Mouse (Mus musculus) hindbrain, embryonic 11.5 days (tissue): ENCODE data around the gene Scp2. TPM values are rescaled to one million over a fixed set of nuclear protein-coding genes. Genes with fewer than 3 reads are reported as not detected.

Experiments
- ATAC-seq: fragments of 200-750 bp; cut with Nextera tagmentation; 2 replicates; pipeline ENCODE4 v1.8.0; 2017; ENCODE audit warnings: mild to moderate bottlenecking, moderate TSS enrichment, moderate library complexity; ENCODE audit not compliant: low FRiP score
- DNase-seq: peaks from one replicate; pipeline ENCODE4 v3.0.0-alpha.2; 2015; ENCODE audit warnings: low spot score
- H3K27ac ChIP-seq: fragments of 300-500 bp; sonication (generic); 2 replicates; pipeline ENCODE4 v1.5.1; 2014; ENCODE audit warnings: mild to moderate bottlenecking, low read depth, low read length
- H3K27me3 ChIP-seq: fragments of 300-500 bp; sonication (generic); 2 replicates; pipeline ENCODE4 v1.6.1; 2014; ENCODE audit warnings: mild to moderate bottlenecking, low read length, moderate library complexity, mixed read lengths; ENCODE audit not compliant: control insufficient read depth, insufficient read depth
- H3K36me3 ChIP-seq: fragments of 300-500 bp; sonication (generic); 2 replicates; pipeline ENCODE4 v1.6.1; 2014; ENCODE audit warnings: mild to moderate bottlenecking, low read length, moderate library complexity, mixed read lengths; ENCODE audit not compliant: control insufficient read depth, insufficient read depth
- H3K4me1 ChIP-seq: fragments of 300-500 bp; sonication (generic); replicated peaks from 2 replicates; pipeline ENCODE4 v1.6.1; 2014; ENCODE audit warnings: low read length, mixed read lengths; ENCODE audit not compliant: control insufficient read depth, insufficient read depth
- H3K4me2 ChIP-seq: fragments of 300-500 bp; sonication (generic); replicated peaks from 2 replicates; pipeline ENCODE4 v1.6.1; 2014; ENCODE audit warnings: mild to moderate bottlenecking, low read depth, low read length
- H3K4me3 ChIP-seq: fragments of 300-500 bp; sonication (generic); 2 replicates; pipeline ENCODE4 v1.5.1; 2014; ENCODE audit warnings: low read depth, low read length
- H3K9ac ChIP-seq: fragments of 300-500 bp; sonication (generic); 2 replicates; pipeline ENCODE4 v1.6.1; 2014; ENCODE audit warnings: low read depth, low read length
- H3K9me3 ChIP-seq: fragments of 300-500 bp; sonication (generic); 2 replicates; pipeline ENCODE4 v1.6.1; 2016; ENCODE audit warnings: low read length; ENCODE audit not compliant: control insufficient read depth
- WGBS: fragments of 180-500 bp; shearing (Covaris S2); extraction: QIAGEN DNeasy Blood & Tissue Kit; methylation state at CpG from one replicate; pipeline ENCODE4 v1.1.7; 2014; 5-methylcytosine and 5-hydroxymethylcytosine counted together
- polyA plus RNA-seq: library from polyadenylated mRNA; unstranded; fragments of >200 nt; fragmentation: Nextera tagmentation; extraction: Ambion mirVana; gene quantifications from 2 replicates; pipeline ENCODE4 v1.2.1, GENCODE M21; 2014

Gene Scp2
- polyA plus RNA-seq, 1 experiment from 2014 or later: 207 TPM

GRCm38 (mm10) chr4:108045136-108046107 is 99.4 kb downstream of the Scp2 start:
- Histone ChIP-seq H3K9me3 (no peaks in the 10 kb centered on the region), H3K27ac (no peak overlapping the region), H3K36me3 (0 out of 2 replicates have a peak, but pooled peaks cover 2% of the 10 kb centered on the region), H3K9ac (no peak overlapping the region), H3K4me2 (no peak overlapping the region), H3K27me3 (no peaks in the 10 kb centered on the region), H3K4me1 (no peaks in the 10 kb centered on the region), H3K4me3 (no peak overlapping the region)
- DNase-seq (no peak), ATAC-seq (no peak)
- WGBS: 69% methylated on average over 19 of the region's 19 CpGs

GRCm38 (mm10) chr4:108037027-108037426 is 107.8 kb downstream of the Scp2 start:
- no peak overlapping the region for H3K4me3 ChIP-seq
- no peaks in the 10 kb centered on the region for H3K36me3 ChIP-seq
- H3K4me1 ChIP-seq: no peaks in the 10 kb centered on the region
- ATAC-seq (no peak), DNase-seq (no peak)
- H3K4me2 ChIP-seq: no peak overlapping the region
- WGBS: 85% methylated on average over 8 of the region's 8 CpGs
- H3K27ac ChIP-seq: no peak overlapping the region
- no peak overlapping the region for H3K9ac ChIP-seq
- H3K9me3 ChIP-seq: no peaks in the 10 kb centered on the region
- H3K27me3 ChIP-seq: peaks cover 14% of the 10 kb centered on the region

DNA sequence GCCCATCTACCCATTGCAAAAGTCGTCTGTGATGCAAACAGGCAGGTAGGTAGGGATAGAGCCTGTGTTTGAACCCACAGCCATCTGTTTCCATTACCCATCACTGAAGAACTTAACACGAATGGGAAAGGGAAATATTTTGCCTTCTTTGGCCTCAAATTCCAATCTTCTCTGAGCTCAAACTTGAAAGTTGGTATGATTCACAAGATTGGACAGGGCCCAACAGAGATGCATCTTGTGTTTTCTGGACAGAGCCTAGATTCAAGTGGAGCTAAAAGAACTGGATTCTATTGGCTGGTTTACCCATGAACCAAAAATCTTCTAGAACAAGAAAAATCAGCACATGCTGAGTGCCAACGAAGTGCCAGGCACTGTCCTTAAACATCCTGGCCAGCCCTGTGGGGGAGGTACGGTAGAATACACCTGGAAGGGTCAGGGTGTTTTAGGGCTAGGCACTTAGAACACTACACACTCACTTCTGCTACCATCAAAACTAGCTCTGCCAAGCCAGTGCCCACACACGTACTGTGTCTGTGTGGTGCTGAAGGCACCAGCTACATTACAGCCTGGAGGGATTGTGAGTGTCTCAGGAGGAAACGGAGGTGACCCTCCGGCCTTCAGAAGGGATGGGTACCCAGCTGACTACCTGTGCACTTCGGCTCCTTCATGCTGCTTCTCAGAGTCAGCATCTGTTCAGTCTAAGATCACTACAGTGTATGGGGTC is 111.6 kb downstream of the Scp2 start:
- H3K9ac ChIP-seq: no peak overlapping the region
- 80% methylated on average over 8 of the region's 8 CpGs for WGBS
- peaks cover 37% of the 10 kb centered on the region for H3K27me3 ChIP-seq
- no peaks in the 10 kb centered on the region for H3K36me3 ChIP-seq
- no peaks in the 10 kb centered on the region for H3K9me3 ChIP-seq
- H3K27ac ChIP-seq: no peak overlapping the region
- peaks cover 10% of the 10 kb centered on the region for H3K4me1 ChIP-seq
- H3K4me3 ChIP-seq: no peak overlapping the region
- H3K4me2 ChIP-seq: no peak overlapping the region
- ATAC-seq (no peak), DNase-seq (no peak)

- Histone ChIP-seq H3K4me1 (peaks cover 10% of the 10 kb centered on the region), H3K27me3 (peaks cover 37% of the 10 kb centered on the region), H3K27ac (no peak overlapping the region), H3K4me2 (peak overlapping the region; percentile 98), H3K9me3 (no peaks in the 10 kb centered on the region), H3K36me3 (no peaks in the 10 kb centered on the region), H3K9ac (no peak overlapping the region; the same call in 1 of the 2 replicates), H3K4me3 (peak overlapping the region; percentile 56)
- 40% methylated on average over 11 of the region's 11 CpGs for WGBS
- DNase-seq (no peak), ATAC-seq (no peak)
Measured at GRCm38 (mm10) chr4:108032352-108032849, 112.4 kb downstream of the Scp2 start.

GRCm38 (mm10) chr4:108031502-108032351 is 113.1 kb downstream of the Scp2 start:
- Histone ChIP-seq H3K9ac (peak overlapping the region; percentile 49), H3K4me1 (peaks cover 10% of the 10 kb centered on the region), H3K4me3 (peak overlapping the region; percentile 56), H3K36me3 (no peaks in the 10 kb centered on the region), H3K9me3 (no peaks in the 10 kb centered on the region), H3K27ac (no peak overlapping the region), H3K4me2 (peak overlapping the region; percentile 98), H3K27me3 (peaks cover 37% of the 10 kb centered on the region)
- ATAC-seq (peak; percentile 43; the same call in 1 of the 2 replicates), DNase-seq (peak; percentile 51)
- 2% methylated on average over 80 of the region's 86 CpGs for WGBS

DNA sequence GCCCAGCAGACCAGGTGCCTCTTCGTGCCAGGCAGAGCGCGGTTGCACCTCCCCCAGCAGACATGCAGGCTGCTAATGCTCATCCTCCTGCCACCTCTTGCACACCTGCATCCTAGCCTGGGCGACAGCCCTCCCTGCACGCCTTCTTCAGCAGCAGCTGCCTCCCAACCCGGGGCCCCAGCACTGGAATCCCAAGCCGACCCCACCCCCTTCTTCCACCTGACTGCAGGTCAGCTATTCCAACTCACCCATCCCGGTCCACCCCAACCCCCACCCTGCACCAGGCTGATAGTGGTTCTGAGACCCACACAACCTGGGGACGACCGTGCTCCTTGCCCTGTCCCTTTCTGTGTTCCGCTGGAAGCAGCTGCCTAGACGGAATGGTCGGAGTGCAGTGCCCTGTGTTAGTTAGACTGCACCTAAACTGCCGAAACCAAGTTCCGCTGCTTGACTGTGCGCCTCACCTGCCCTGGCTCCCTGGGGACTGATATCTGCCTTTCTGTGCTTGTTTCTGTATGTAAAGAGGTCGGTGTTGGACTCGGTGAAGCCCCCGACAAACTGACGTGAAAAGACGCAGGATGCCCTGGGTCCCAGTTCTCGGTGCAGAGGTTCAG is 113.8 kb downstream of the Scp2 start:
- Histone ChIP-seq H3K4me3 (peak overlapping the region; percentile 56), H3K36me3 (no peaks in the 10 kb centered on the region), H3K4me2 (peak overlapping the region; percentile 98), H3K27me3 (peaks cover 37% of the 10 kb centered on the region), H3K27ac (no peak overlapping the region), H3K9ac (peak overlapping the region; percentile 49; the same call in 1 of the 2 replicates), H3K9me3 (no peaks in the 10 kb centered on the region), H3K4me1 (peaks cover 10% of the 10 kb centered on the region)
- 3% methylated on average over 22 of the region's 22 CpGs for WGBS
- no peak for ATAC-seq
- DNase-seq: peak; percentile 42

DNA sequence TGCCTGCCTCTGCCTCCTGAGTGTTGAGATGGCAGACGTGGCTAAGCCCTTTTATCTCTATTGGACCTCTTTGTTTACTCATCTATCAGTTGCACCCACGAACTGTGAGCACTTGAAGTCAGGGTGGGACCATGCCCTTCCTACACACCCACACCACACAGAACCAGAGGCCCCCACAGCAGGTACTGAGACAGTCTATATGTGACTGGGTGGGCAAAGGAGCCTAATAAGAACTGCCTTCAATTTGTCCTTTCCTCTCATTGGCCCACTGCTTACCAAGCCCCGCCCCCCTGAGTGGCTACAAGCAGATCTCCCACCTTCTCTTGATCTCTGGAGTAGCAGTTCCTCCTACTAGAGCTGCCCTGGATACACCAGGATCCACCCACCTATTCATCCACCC is 118.6 kb downstream of the Scp2 start:
- H3K4me3 ChIP-seq: no peak overlapping the region
- H3K27me3 ChIP-seq: peaks cover 15% of the 10 kb centered on the region
- H3K4me2 ChIP-seq: no peak overlapping the region
- H3K9ac ChIP-seq: no peak overlapping the region
- H3K4me1 ChIP-seq: peaks cover 1% of the 10 kb centered on the region; the same call in 1 of the 2 replicates
- H3K27ac ChIP-seq: no peak overlapping the region
- no peak for DNase-seq
- ATAC-seq: no peak
- WGBS: 32% methylated on average over 3 of the region's 3 CpGs
- H3K9me3 ChIP-seq: no peaks in the 10 kb centered on the region
- no peaks in the 10 kb centered on the region for H3K36me3 ChIP-seq

- no peak overlapping the region for H3K4me3 ChIP-seq
- ATAC-seq (no peak), DNase-seq (no peak)
- H3K27me3 ChIP-seq: peaks cover 5% of the 10 kb centered on the region
- H3K4me2 ChIP-seq: no peak overlapping the region; the same call in 1 of the 2 replicates
- H3K9ac ChIP-seq: no peak overlapping the region
- 3% methylated on average over 10 of the region's 10 CpGs for WGBS
- H3K36me3 ChIP-seq: no peaks in the 10 kb centered on the region
- no peaks in the 10 kb centered on the region for H3K4me1 ChIP-seq
- H3K9me3 ChIP-seq: no peaks in the 10 kb centered on the region
- no peak overlapping the region for H3K27ac ChIP-seq
Measured at GRCm38 (mm10) chr4:108025269-108025668, 119.5 kb downstream of the Scp2 start.
